Mouse (Mus musculus): Measurements from ENCODE around the gene Map3k13.
"Not testable (repeated sequence)": the region's sequence is repeated elsewhere in the genome, so short reads cannot be mapped to it uniquely, and the experiment has no call there.

- not testable (repeated sequence) for TF ChIP-seq POLR2A (IDR thresholded peaks at IDR 0.05; ENCODE audit: low read depth, low read length); CTCF (IDR thresholded peaks at IDR 0.05; ENCODE audit: extremely low read depth, insufficient read depth, insufficient read length, insufficient replicate concordance)
Observed at GRCm38 (mm10) chr16:21793080-21793810, 901 bp upstream of the Map3k13 start.

Measured in spleen, adult 2 months (tissue).